Mouse (Mus musculus): ENCODE results near the gene Smim24.
A peak's percentile ranks its signal among the peaks of the same experiment; 100 is the strongest.

The Smim24 gene

GRCm38 (mm10) chr10:81392781-81393185 lies at the start of gene Smim24:
Gene Smim24, plus strand, starts transcription at chr10:81393051.
- no peak for DNase-seq (ENCODE audit: low spot score in 2 of 2)

GRCm38 (mm10) chr10:81344421-81345161 lies 48.3 kb upstream of the Smim24 start:
- no peak for DNase-seq (ENCODE audit: low spot score in 2 of 2)

- no peak for DNase-seq (ENCODE audit: low spot score in 2 of 2)
These were observed 47.7 kb upstream of the Smim24 start for GRCm38 (mm10) chr10:81345162-81345534.

GRCm38 (mm10) chr10:81346453-81347067 lies 46.3 kb upstream of the Smim24 start:
- DNase-seq (ENCODE audit: low spot score in 2 of 2): peak; percentile 81 to 85

- no peak for DNase-seq (ENCODE audit: low spot score in 2 of 2)
These were observed 43.7 kb upstream of the Smim24 start for GRCm38 (mm10) chr10:81349146-81349545.

- DNase-seq (ENCODE audit: low spot score in 2 of 2): no peak
These were observed 42.9 kb upstream of the Smim24 start for GRCm38 (mm10) chr10:81349961-81350350.

GRCm38 (mm10) chr10:81350351-81351063 lies 42.3 kb upstream of the Smim24 start, which contains the start of gene Hmg20b:
Gene Hmg20b, minus strand, starts transcription at chr10:81350480.
- peak; percentile 100 for DNase-seq (ENCODE audit: low spot score in 2 of 2)

GRCm38 (mm10) chr10:81351678-81352291 lies 41.1 kb upstream of the Smim24 start:
- DNase-seq (ENCODE audit: low spot score in 2 of 2): no peak

GRCm38 (mm10) chr10:81354738-81355477 lies 37.9 kb upstream of the Smim24 start:
- DNase-seq (ENCODE audit: low spot score in 2 of 2): peak in 1 of 2 experiments; percentile 34

- DNase-seq (ENCODE audit: low spot score in 2 of 2): no peak
These were observed 37.3 kb upstream of the Smim24 start for GRCm38 (mm10) chr10:81355533-81355932.

- DNase-seq (ENCODE audit: low spot score in 2 of 2): peak in 1 of 2 experiments; percentile 52
These were observed 36.4 kb upstream of the Smim24 start for GRCm38 (mm10) chr10:81356352-81356990.

GRCm38 (mm10) chr10:81356991-81357844 lies 35.6 kb upstream of the Smim24 start, which contains the start of gene Mfsd12:
Gene Mfsd12, plus strand, starts transcription at chr10:81357491.
- DNase-seq (ENCODE audit: low spot score in 2 of 2): peak; percentile 95 to 96

- DNase-seq (ENCODE audit: low spot score in 2 of 2): no peak
These were observed 34.6 kb upstream of the Smim24 start for GRCm38 (mm10) chr10:81358209-81358608.

GRCm38 (mm10) chr10:81358841-81359240 lies 34.0 kb upstream of the Smim24 start:
- no peak for DNase-seq (ENCODE audit: low spot score in 2 of 2)

- DNase-seq (ENCODE audit: low spot score in 2 of 2): no peak
These were observed 32.1 kb upstream of the Smim24 start for GRCm38 (mm10) chr10:81360721-81361120.

GRCm38 (mm10) chr10:81362336-81362949 lies 30.4 kb upstream of the Smim24 start:
- no peak for DNase-seq (ENCODE audit: low spot score in 2 of 2)

- DNase-seq (ENCODE audit: low spot score in 2 of 2): no peak
These were observed 29.2 kb upstream of the Smim24 start for GRCm38 (mm10) chr10:81363436-81364346.

- DNase-seq (ENCODE audit: low spot score in 2 of 2): no peak
These were observed 28.2 kb upstream of the Smim24 start for GRCm38 (mm10) chr10:81364666-81365065.
